Mouse (Mus musculus): ENCODE measurements around the gene Fbxo22.
"Not testable (repeated sequence)": the region's sequence is repeated elsewhere in the genome, so short reads cannot be mapped to it uniquely, and the experiment has no call there.

Fbxo22 gene

GRCm38 (mm10) chr9:55208790-55209481 is at the start of gene Fbxo22:
TSS of gene Fbxo22 (plus strand) at chr9:55208925.
- peak; percentile 86 for DNase-seq (ENCODE audit: low read depth)

GRCm38 (mm10) chr9:55170655-55171412 is 37.9 kb upstream of the Fbxo22 start:
- DNase-seq (ENCODE audit: low read depth): no peak

- DNase-seq (ENCODE audit: low read depth): no peak
These were observed 36.5 kb upstream of the Fbxo22 start for GRCm38 (mm10) chr9:55172195-55172685.

- no peak for DNase-seq (ENCODE audit: low read depth)
These were observed 34.5 kb upstream of the Fbxo22 start for GRCm38 (mm10) chr9:55174235-55174634.

GRCm38 (mm10) chr9:55195876-55196275 is 12.8 kb upstream of the Fbxo22 start:
- no peak for DNase-seq (ENCODE audit: low read depth)

GRCm38 (mm10) chr9:55198260-55198659 is 10.5 kb upstream of the Fbxo22 start:
- DNase-seq (ENCODE audit: low read depth): no peak

- DNase-seq (ENCODE audit: low read depth): no peak
These were observed 9.4 kb upstream of the Fbxo22 start for GRCm38 (mm10) chr9:55199348-55199747.

GRCm38 (mm10) chr9:55208458-55208789 is 301 bp upstream of the Fbxo22 start:
- no peak for DNase-seq (ENCODE audit: low read depth)

GRCm38 (mm10) chr9:55211611-55212010 is 2.9 kb downstream of the Fbxo22 start:
- DNase-seq (ENCODE audit: low read depth): no peak

GRCm38 (mm10) chr9:55213396-55213795 is 4.7 kb downstream of the Fbxo22 start:
- DNase-seq (ENCODE audit: low read depth): no peak

- DNase-seq (ENCODE audit: low read depth): no peak
These were observed 6.3 kb downstream of the Fbxo22 start for GRCm38 (mm10) chr9:55215056-55215455.

- DNase-seq (ENCODE audit: low read depth): no peak
These were observed 6.9 kb downstream of the Fbxo22 start for GRCm38 (mm10) chr9:55215648-55216047.

GRCm38 (mm10) chr9:55216078-55216477 is 7.4 kb downstream of the Fbxo22 start:
- no peak for DNase-seq (ENCODE audit: low read depth)

- no peak for DNase-seq (ENCODE audit: low read depth)
These were observed 8.7 kb downstream of the Fbxo22 start for GRCm38 (mm10) chr9:55217381-55217780.

GRCm38 (mm10) chr9:55225165-55225737 is 16.5 kb downstream of the Fbxo22 start:
- DNase-seq (ENCODE audit: low read depth): no peak

GRCm38 (mm10) chr9:55226251-55226650 is 17.5 kb downstream of the Fbxo22 start:
- DNase-seq (ENCODE audit: low read depth): no peak

- no peak for DNase-seq (ENCODE audit: low read depth)
These were observed 19.4 kb downstream of the Fbxo22 start for GRCm38 (mm10) chr9:55228149-55228548.

- no peak for DNase-seq (ENCODE audit: low read depth)
These were observed 20.3 kb downstream of the Fbxo22 start for GRCm38 (mm10) chr9:55229010-55229409.

- DNase-seq (ENCODE audit: low read depth): no peak
These were observed 22.8 kb downstream of the Fbxo22 start for GRCm38 (mm10) chr9:55231544-55231943.

- DNase-seq (ENCODE audit: low read depth): no peak
These were observed 23.4 kb downstream of the Fbxo22 start for GRCm38 (mm10) chr9:55232110-55232509.

- no peak for DNase-seq (ENCODE audit: low read depth)
These were observed 23.9 kb downstream of the Fbxo22 start for GRCm38 (mm10) chr9:55232586-55232985.

GRCm38 (mm10) chr9:55233076-55233475 is 24.4 kb downstream of the Fbxo22 start:
- not testable (repeated sequence) for DNase-seq (ENCODE audit: low read depth)

Data from induced T-regulatory cell, adult 2 months (primary cell).